Mouse (Mus musculus): ENCODE measurements at regions not wholly inside any gene's neighbourhood (a gene's known extent, or its start where the extent isn't known, plus 50 kb on each side); places are given as distances from the start of the nearest gene placed in this dataset.

DNA sequence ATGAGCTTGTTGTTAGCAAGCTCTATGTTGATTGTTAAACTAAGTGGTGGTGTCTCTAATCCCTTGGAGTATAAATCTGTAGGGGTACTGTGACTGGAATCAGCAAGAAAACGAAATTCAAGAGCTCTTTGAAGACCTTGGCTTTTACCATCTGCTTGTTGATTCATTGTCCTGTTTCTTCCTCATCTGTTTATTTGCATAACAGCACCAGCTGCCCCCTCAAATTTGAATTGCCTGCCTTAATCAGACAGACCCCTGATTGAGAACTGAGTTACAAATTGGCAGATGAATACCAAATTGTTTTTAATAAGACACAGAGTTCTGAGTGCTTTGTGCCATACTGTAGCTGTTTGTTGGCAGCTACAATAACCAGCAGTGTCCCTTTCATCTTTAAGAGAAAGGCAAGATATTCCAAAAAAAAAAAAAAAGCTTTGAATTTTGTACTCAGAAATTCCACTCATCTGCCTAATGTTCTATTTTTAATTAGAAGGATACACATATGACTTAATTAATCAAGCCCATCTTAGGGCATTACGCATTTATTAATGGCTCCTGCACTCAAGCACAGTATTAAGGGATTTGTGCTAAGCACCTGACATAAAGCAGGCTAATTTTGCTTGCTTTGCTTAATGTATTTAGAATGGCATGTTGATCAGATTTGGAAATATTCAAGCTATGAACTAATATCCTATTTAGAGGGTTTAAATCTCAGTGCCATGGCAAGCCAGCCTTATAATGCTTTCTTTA, 175.6 kb upstream of the Gm11232 start:
- Histone ChIP-seq H3K79me2 (ENCODE audit: control insufficient read depth, insufficient read depth) (no peaks in the 10 kb centered on the region), H3K79me3 (ENCODE audit: low read depth) (no peaks in the 10 kb centered on the region), H3K27me3 (ENCODE audit: control insufficient read depth, insufficient read depth, insufficient read length) (no peaks in the 10 kb centered on the region), H3ac (ENCODE audit: control insufficient read depth, insufficient read length, low read depth) (no peak overlapping the region), H3K4me3 (ENCODE audit: insufficient read depth, poor library complexity, severe bottlenecking) (no peak overlapping the region), H3K36me3 (ENCODE audit: control insufficient read depth, insufficient read depth) (no peaks in the 10 kb centered on the region)
- no peak for TF ChIP-seq USF1 (IDR thresholded peaks at IDR 0.05; ENCODE audit: low read depth)
- no peak for TF ChIP-seq CEBPB (IDR thresholded peaks at IDR 0.05; ENCODE audit: low read depth)
- TF ChIP-seq CTCF (IDR thresholded peaks at IDR 0.05; ENCODE audit: control insufficient read depth, insufficient read depth, insufficient read length), result no peak
- TF ChIP-seq MAX (IDR thresholded peaks at IDR 0.05), result no peak
- no peak for TF ChIP-seq MYOD1 (IDR thresholded peaks at IDR 0.05; ENCODE audit: control insufficient read depth, insufficient read length, low read depth)
- TF ChIP-seq FOSL1 (IDR thresholded peaks at IDR 0.05; ENCODE audit: insufficient read depth, low read length, poor library complexity, severe bottlenecking), result no peak
- no peak for TF ChIP-seq MYOG (IDR thresholded peaks at IDR 0.05; ENCODE audit: control insufficient read depth, extremely low read depth, insufficient read length)

DNA sequence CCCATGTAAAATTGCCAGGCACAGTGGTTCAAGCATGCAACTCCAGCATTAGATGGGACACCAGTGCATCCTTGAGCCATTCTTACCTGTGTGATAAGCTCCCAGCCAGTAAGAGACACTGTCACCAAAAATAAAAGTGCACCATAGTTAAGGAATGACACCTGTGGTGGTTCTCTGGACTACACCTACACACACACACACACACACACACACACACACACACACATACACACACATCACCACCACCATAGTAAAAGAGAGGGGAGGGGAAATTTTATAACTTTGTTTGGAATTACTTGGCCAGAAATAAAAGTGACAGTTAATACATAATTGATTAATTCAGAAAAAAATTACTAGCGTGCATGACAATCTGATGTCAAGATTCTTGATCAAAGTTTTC, 175.1 kb upstream of the Gm11232 start:
- TF ChIP-seq MAX (IDR thresholded peaks at IDR 0.05), result no peak
- TF ChIP-seq CEBPB (IDR thresholded peaks at IDR 0.05; ENCODE audit: low read depth), result no peak
- no peak for TF ChIP-seq CTCF (IDR thresholded peaks at IDR 0.05; ENCODE audit: control insufficient read depth, insufficient read depth, insufficient read length)
- TF ChIP-seq FOSL1 (IDR thresholded peaks at IDR 0.05; ENCODE audit: insufficient read depth, low read length, poor library complexity, severe bottlenecking), result no peak
- TF ChIP-seq MYOG (IDR thresholded peaks at IDR 0.05; ENCODE audit: control insufficient read depth, extremely low read depth, insufficient read length), result no peak
- no peak for TF ChIP-seq MYOD1 (IDR thresholded peaks at IDR 0.05; ENCODE audit: control insufficient read depth, insufficient read length, low read depth)
- TF ChIP-seq USF1 (IDR thresholded peaks at IDR 0.05; ENCODE audit: low read depth), result no peak
- Histone ChIP-seq H3K4me3 (ENCODE audit: insufficient read depth, poor library complexity, severe bottlenecking) (no peak overlapping the region), H3K36me3 (ENCODE audit: control insufficient read depth, insufficient read depth) (no peaks in the 10 kb centered on the region), H3ac (ENCODE audit: control insufficient read depth, insufficient read length, low read depth) (no peak overlapping the region), H3K27me3 (ENCODE audit: control insufficient read depth, insufficient read depth, insufficient read length) (no peaks in the 10 kb centered on the region), H3K79me3 (ENCODE audit: low read depth) (no peaks in the 10 kb centered on the region), H3K79me2 (ENCODE audit: control insufficient read depth, insufficient read depth) (no peaks in the 10 kb centered on the region)

DNA sequence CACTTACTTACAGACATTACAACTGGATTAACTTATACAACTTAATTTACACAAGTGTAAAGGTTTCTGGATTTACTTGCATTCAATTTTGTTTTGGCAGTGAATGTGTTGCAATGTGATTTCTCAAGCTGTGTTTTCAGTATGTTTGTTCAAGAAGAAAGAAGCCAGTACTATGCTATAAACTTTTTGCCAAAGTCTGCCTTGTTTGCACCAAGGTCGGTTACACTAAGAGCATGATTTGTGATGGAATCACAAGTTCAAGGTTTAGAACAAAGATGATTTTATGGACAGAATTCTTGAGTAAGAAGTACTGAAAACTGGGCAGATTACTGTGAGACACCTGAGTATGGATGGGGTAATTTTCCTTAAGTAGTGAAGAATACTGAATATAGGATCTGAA, 153.8 kb upstream of the Gm11232 start:
- Histone ChIP-seq H3K36me3 (ENCODE audit: control insufficient read depth, insufficient read depth) (no peaks in the 10 kb centered on the region), H3K79me2 (ENCODE audit: control insufficient read depth, insufficient read depth) (no peaks in the 10 kb centered on the region), H3K79me3 (ENCODE audit: low read depth) (no peaks in the 10 kb centered on the region), H3ac (ENCODE audit: control insufficient read depth, insufficient read length, low read depth) (no peak overlapping the region), H3K4me3 (ENCODE audit: insufficient read depth, poor library complexity, severe bottlenecking) (no peak overlapping the region), H3K27me3 (ENCODE audit: control insufficient read depth, insufficient read depth, insufficient read length) (no peaks in the 10 kb centered on the region)
- TF ChIP-seq MYOG (IDR thresholded peaks at IDR 0.05; ENCODE audit: control insufficient read depth, extremely low read depth, insufficient read length) (no peak), MYOD1 (IDR thresholded peaks at IDR 0.05; ENCODE audit: control insufficient read depth, insufficient read length, low read depth) (no peak), CTCF (IDR thresholded peaks at IDR 0.05; ENCODE audit: control insufficient read depth, insufficient read depth, insufficient read length) (no peak), MAX (IDR thresholded peaks at IDR 0.05) (no peak), USF1 (IDR thresholded peaks at IDR 0.05; ENCODE audit: low read depth) (no peak), CEBPB (IDR thresholded peaks at IDR 0.05; ENCODE audit: low read depth) (no peak), FOSL1 (IDR thresholded peaks at IDR 0.05; ENCODE audit: insufficient read depth, low read length, poor library complexity, severe bottlenecking) (no peak)

DNA sequence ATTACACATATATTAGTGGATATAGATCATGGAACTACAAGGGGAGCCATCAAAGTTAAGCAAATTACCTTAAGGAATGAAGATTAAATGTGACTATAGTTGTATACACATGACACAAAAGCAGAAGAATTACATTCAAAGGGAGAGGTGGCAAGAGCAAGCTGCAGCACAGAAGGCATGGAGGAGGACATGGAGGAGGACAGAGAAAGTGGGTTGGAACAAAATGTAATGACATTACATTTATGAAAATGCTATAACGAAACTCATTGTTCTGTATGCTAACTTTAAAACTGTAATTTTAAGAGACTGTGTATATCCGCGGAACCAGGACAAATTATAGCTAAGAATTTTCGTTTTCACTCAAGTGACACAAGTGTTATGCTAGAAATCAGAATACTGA, 117.9 kb upstream of the Gm11232 start:
- Histone ChIP-seq H3ac (ENCODE audit: control insufficient read depth, insufficient read length, low read depth) (no peak overlapping the region), H3K36me3 (ENCODE audit: control insufficient read depth, insufficient read depth) (no peaks in the 10 kb centered on the region), H3K79me2 (ENCODE audit: control insufficient read depth, insufficient read depth) (no peaks in the 10 kb centered on the region), H3K79me3 (ENCODE audit: low read depth) (no peaks in the 10 kb centered on the region), H3K27me3 (ENCODE audit: control insufficient read depth, insufficient read depth, insufficient read length) (no peaks in the 10 kb centered on the region), H3K4me3 (ENCODE audit: insufficient read depth, poor library complexity, severe bottlenecking) (no peak overlapping the region)
- TF ChIP-seq USF1 (IDR thresholded peaks at IDR 0.05; ENCODE audit: low read depth) (no peak), CTCF (IDR thresholded peaks at IDR 0.05; ENCODE audit: control insufficient read depth, insufficient read depth, insufficient read length) (no peak), CEBPB (IDR thresholded peaks at IDR 0.05; ENCODE audit: low read depth) (no peak), MYOG (IDR thresholded peaks at IDR 0.05; ENCODE audit: control insufficient read depth, extremely low read depth, insufficient read length) (no peak), FOSL1 (IDR thresholded peaks at IDR 0.05; ENCODE audit: insufficient read depth, low read length, poor library complexity, severe bottlenecking) (no peak), MAX (IDR thresholded peaks at IDR 0.05) (no peak), MYOD1 (IDR thresholded peaks at IDR 0.05; ENCODE audit: control insufficient read depth, insufficient read length, low read depth) (no peak)

DNA sequence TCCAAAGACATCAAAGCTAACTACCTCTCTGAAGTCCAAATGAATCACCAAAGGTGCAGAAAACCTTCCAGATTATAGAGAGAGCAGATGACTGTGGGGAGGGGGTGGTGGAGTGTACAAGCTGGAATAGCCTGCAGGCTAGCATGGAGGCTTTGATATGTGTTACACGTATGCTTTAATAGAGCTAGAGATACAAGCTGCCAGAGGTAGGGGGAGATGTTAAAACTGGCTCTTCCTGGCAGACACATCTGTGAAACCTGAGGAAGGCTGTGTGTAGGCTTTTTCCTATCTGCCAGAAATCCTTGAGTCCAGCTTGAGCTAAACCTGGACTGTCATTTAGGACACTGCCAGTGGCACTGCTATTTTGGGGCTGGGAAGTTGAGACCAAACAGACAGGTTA, 109.2 kb upstream of the Gm11232 start:
- Histone ChIP-seq H3ac (ENCODE audit: control insufficient read depth, insufficient read length, low read depth) (no peak overlapping the region), H3K79me3 (ENCODE audit: low read depth) (no peaks in the 10 kb centered on the region), H3K36me3 (ENCODE audit: control insufficient read depth, insufficient read depth) (no peaks in the 10 kb centered on the region), H3K79me2 (ENCODE audit: control insufficient read depth, insufficient read depth) (no peaks in the 10 kb centered on the region), H3K4me3 (ENCODE audit: insufficient read depth, poor library complexity, severe bottlenecking) (no peak overlapping the region), H3K27me3 (ENCODE audit: control insufficient read depth, insufficient read depth, insufficient read length) (no peaks in the 10 kb centered on the region)
- TF ChIP-seq MYOG (IDR thresholded peaks at IDR 0.05; ENCODE audit: control insufficient read depth, extremely low read depth, insufficient read length) (no peak), MAX (IDR thresholded peaks at IDR 0.05) (no peak), MYOD1 (IDR thresholded peaks at IDR 0.05; ENCODE audit: control insufficient read depth, insufficient read length, low read depth) (no peak), USF1 (IDR thresholded peaks at IDR 0.05; ENCODE audit: low read depth) (no peak), CTCF (IDR thresholded peaks at IDR 0.05; ENCODE audit: control insufficient read depth, insufficient read depth, insufficient read length) (no peak), FOSL1 (IDR thresholded peaks at IDR 0.05; ENCODE audit: insufficient read depth, low read length, poor library complexity, severe bottlenecking) (no peak), CEBPB (IDR thresholded peaks at IDR 0.05; ENCODE audit: low read depth) (no peak)
